Mouse (Mus musculus): ENCODE measurements around the gene A930004D18Rik.

DNA sequence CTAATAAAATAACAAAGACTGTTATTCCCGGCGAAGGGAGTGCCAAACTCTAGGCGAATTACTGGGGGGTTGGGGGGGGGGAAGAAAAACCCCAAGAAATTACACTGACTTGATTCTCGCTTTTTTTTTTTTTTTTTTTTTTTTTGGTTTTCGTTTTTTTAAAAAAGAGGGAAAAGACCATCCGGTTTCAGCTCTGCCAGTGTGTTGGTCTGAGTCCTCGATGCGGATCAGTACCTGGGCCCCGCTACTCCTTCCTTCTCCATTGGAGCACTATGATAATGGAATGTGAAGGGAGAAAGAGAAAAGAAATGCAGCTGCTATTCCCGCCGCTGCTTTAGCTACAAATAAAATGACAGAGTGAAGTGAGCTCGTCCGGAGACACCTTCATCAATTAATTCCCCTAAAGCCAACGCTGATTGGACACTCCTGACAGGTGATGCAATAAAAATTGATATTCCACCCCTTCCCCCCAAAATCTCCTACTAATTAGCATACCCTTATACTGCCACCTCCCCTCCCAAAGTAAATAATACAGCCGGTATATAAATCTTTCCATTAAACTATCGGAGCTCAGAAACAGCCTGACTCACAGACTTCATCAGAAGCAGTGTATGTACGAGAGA is 11.0 kb upstream of the A930004D18Rik start, which contains the start of gene Skida1:
- TF ChIP-seq POLR2A (IDR thresholded peaks at IDR 0.05; ENCODE audit: borderline replicate concordance, low read depth, low read length) (no peak), CTCF (IDR thresholded peaks at IDR 0.05; ENCODE audit: low read depth, low read length) (no peak)
